16 mouse cellular contexts compared by ENCODE assay signal in the genomic region with DNA sequence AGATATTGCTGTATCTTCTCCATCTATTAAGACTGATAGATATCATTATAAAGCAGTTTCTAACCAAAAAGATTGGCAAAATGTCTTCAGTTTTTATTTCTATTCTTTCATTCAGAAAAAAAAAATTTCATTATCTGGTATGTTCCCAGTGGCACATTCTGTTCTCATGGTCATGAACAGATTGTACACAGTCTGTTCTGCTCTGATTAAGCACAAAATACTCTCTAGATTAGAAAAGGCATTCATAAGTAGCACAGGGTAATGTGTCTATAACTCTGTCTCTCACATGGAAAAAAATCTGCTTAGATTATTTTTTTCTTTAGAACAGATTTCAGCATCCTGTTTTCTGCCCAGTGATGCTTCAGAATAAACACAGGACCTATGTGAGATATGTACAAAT.
"Had no signal": no experiment of that assay in that cellular context is flagged by ENCODE, and none has a peak within 500 bp of the region (broad histone marks: within the 10 kb centered on the region; RNA-seq: fewer than 3 reads in every experiment).

No protein-coding gene starts in this region.

- H3K4me3 ChIP-seq: limb, embryonic 15.5 days; liver, embryonic 12.5 days; megakaryocyte, embryonic 14.5 days; neural tube, embryonic 15.5 days had no signal

- H3K4me2 ChIP-seq: limb, embryonic 15.5 days; liver, embryonic 12.5 days; lung, embryonic 14.5 days; midbrain, embryonic 11.5 days; neural tube, embryonic 15.5 days had no signal

- H3K9me3 ChIP-seq: limb, embryonic 15.5 days; liver, embryonic 12.5 days; megakaryocyte, embryonic 14.5 days; neural tube, embryonic 15.5 days had no signal

- H3K9ac ChIP-seq: limb, embryonic 15.5 days; liver, embryonic 12.5 days; lung, embryonic 14.5 days; neural tube, embryonic 15.5 days had no signal

- H3K36me3 ChIP-seq: limb, embryonic 15.5 days; liver, embryonic 12.5 days; neural tube, embryonic 15.5 days had no signal

- DNase-seq: kidney, adult 8-10 months; kidney, postnatal 36 days; lung, embryonic 14.5 days; lung, postnatal 10 days; right cerebral cortex, adult 18-20 months; right cerebral cortex, postnatal 25 days; thymus, adult 18-20 months; thymus, postnatal 25 days had no signal

- H3K4me1 ChIP-seq: limb, embryonic 15.5 days; liver, embryonic 12.5 days; megakaryocyte, embryonic 14.5 days; neural tube, embryonic 15.5 days had no signal

- ATAC-seq: intestine, postnatal 0 days; liver, embryonic 12.5 days; midbrain, embryonic 16.5 days had no signal

- H3K27ac ChIP-seq: limb, embryonic 15.5 days; liver, embryonic 12.5 days; macrophage; neural tube, embryonic 15.5 days had no signal

- H3K27me3 ChIP-seq: limb, embryonic 15.5 days; liver, embryonic 12.5 days; megakaryocyte, embryonic 14.5 days; neural tube, embryonic 15.5 days had no signal
